Mouse (Mus musculus) CH12.LX (cell line): Measurements from ENCODE around the gene St3gal3. TPM values are rescaled to one million over a fixed set of nuclear protein-coding genes. Genes with fewer than 3 reads are reported as not detected.

Experiments
- DNase-seq: peaks from one replicate; pipeline ENCODE4 v3.0.0-alpha.2; 2013; ENCODE audit errors: extremely low read depth
- H3K27ac ChIP-seq: 2 replicates; pipeline ENCODE4 v1.5.1; 2012; ENCODE audit warnings: low read depth, mild to moderate bottlenecking, control low read depth, moderate library complexity; ENCODE audit not compliant: insufficient read depth
- H3K27me3 ChIP-seq: replicated peaks from 2 replicates; pipeline ENCODE3; 2012; ENCODE audit warnings: inconsistent platforms
- H3K36me3 ChIP-seq, 2 experiments: replicated peaks in 1 of 2; 2 replicates each; pipeline versions ENCODE3 to v1.6.1; 2012; ENCODE audit warnings: inconsistent platforms in 1 of 2, low read length in 1 of 2, mild to moderate bottlenecking in 1 of 2, mixed read lengths in 1 of 2, moderate library complexity in 1 of 2; ENCODE audit not compliant: control insufficient read depth in 1 of 2, insufficient read depth in 1 of 2
- H3K4me1 ChIP-seq, 2 experiments: 2 replicates each; pipeline ENCODE4 v1.6.1; 2012; ENCODE audit warnings: inconsistent platforms in 1 of 2, moderate library complexity in 1 of 2; ENCODE audit not compliant: insufficient read depth in 2 of 2, control insufficient read depth in 1 of 2
- H3K4me2 ChIP-seq: 2 replicates; pipeline ENCODE4 v1.6.1; 2012; ENCODE audit warnings: low read depth, mild to moderate bottlenecking, control low read depth; ENCODE audit not compliant: poor library complexity, insufficient read depth, severe bottlenecking
- H3K4me3 ChIP-seq, 3 experiments: fragments of 150-350 bp in 1 of 3; sonication (generic) in 1 of 3; replicated peaks in 1 of 3; 2 replicates each; pipeline versions ENCODE3 to v1.5.1; 2011 to 2012; ENCODE audit warnings: low read depth in 2 of 3, low read length in 2 of 3, mild to moderate bottlenecking in 2 of 3, moderate library complexity in 2 of 3, control low read depth in 1 of 3, improper control_type of control experiment in 1 of 3, inconsistent platforms in 1 of 3, mixed read lengths in 1 of 3; ENCODE audit not compliant: poor library complexity in 1 of 3
- H3K79me2 ChIP-seq: replicated peaks from 2 replicates; pipeline ENCODE4 v1.6.1; 2012; ENCODE audit warnings: mild to moderate bottlenecking, moderate library complexity; ENCODE audit not compliant: control insufficient read depth, poor library complexity, insufficient read depth, severe bottlenecking; ENCODE audit errors: extremely low read depth
- H3K9ac ChIP-seq: 2 replicates; pipeline ENCODE4 v1.6.1; 2012; ENCODE audit warnings: low read depth, mild to moderate bottlenecking, control low read depth, moderate library complexity; ENCODE audit not compliant: insufficient read depth
- H3K9me3 ChIP-seq: replicated peaks from 2 replicates; pipeline ENCODE3; 2012; ENCODE audit warnings: low read length, inconsistent platforms, mixed read lengths
- CHD1 ChIP-seq: IDR thresholded peaks from 2 replicates; pipeline ENCODE4 v1.6.1; 2012; ENCODE audit warnings: low read depth, low read length, improper control_type of control experiment, inconsistent platforms
- CTCF ChIP-seq, 2 experiments: IDR thresholded peaks in 1 of 2; conservative IDR thresholded peaks in 1 of 2; 2 replicates each; pipeline ENCODE4 v1.5.1; 2011 to 2012; ENCODE audit warnings: low read depth in 2 of 2, low read length in 2 of 2, improper control_type of control experiment in 1 of 2, inconsistent platforms in 1 of 2, mild to moderate bottlenecking in 1 of 2, moderate library complexity in 1 of 2
- IRF4 ChIP-seq: IDR thresholded peaks from 2 replicates; pipeline ENCODE4 v1.6.1; 2014; ENCODE audit warnings: low read depth, mild to moderate bottlenecking, inconsistent platforms, low read length, improper control_type of control experiment
- JUN ChIP-seq: IDR thresholded peaks from 2 replicates; pipeline ENCODE4 v1.6.1; 2011; ENCODE audit warnings: low read depth, mild to moderate bottlenecking, low read length, improper control_type of control experiment, moderate library complexity; ENCODE audit not compliant: insufficient read depth
- JUND ChIP-seq: conservative IDR thresholded peaks from 2 replicates; pipeline ENCODE4 v1.6.1; 2011; ENCODE audit warnings: low read depth, low read length, improper control_type of control experiment
- KAT2A ChIP-seq: IDR thresholded peaks from 2 replicates; pipeline ENCODE4 v1.6.1; 2012; ENCODE audit warnings: low read length, improper control_type of control experiment, inconsistent platforms; ENCODE audit not compliant: insufficient replicate concordance
- MAFK ChIP-seq: IDR thresholded peaks from 2 replicates; pipeline ENCODE4 v1.6.1; 2011; ENCODE audit warnings: low read length, improper control_type of control experiment; ENCODE audit not compliant: insufficient replicate concordance
- MAX ChIP-seq: IDR thresholded peaks from 2 replicates; pipeline ENCODE4 v1.6.1; 2011; ENCODE audit warnings: low read length, improper control_type of control experiment
- MXI1 ChIP-seq: IDR thresholded peaks from 2 replicates; pipeline ENCODE4 v1.6.1; 2011; ENCODE audit warnings: mild to moderate bottlenecking, low read depth, low read length, improper control_type of control experiment
- NELFE ChIP-seq: IDR thresholded peaks from 2 replicates; pipeline ENCODE4 v1.6.1; 2011; ENCODE audit warnings: low read depth, low read length, improper control_type of control experiment
- RAD21 ChIP-seq: IDR thresholded peaks from 2 replicates; pipeline ENCODE4 v1.6.1; 2011; ENCODE audit warnings: low read depth, mild to moderate bottlenecking, low read length, improper control_type of control experiment, moderate library complexity
- RCOR1 ChIP-seq: conservative IDR thresholded peaks from 2 replicates; pipeline ENCODE4 v1.6.1; 2012; ENCODE audit warnings: low read depth, mild to moderate bottlenecking, inconsistent platforms, low read length, improper control_type of control experiment
- TBP ChIP-seq: conservative IDR thresholded peaks from 2 replicates; pipeline ENCODE4 v1.6.1; 2011; ENCODE audit warnings: low read depth, low read length, improper control_type of control experiment
- TCF12 ChIP-seq: IDR thresholded peaks from 2 replicates; pipeline ENCODE4 v1.6.1; 2014; ENCODE audit warnings: low read depth, mild to moderate bottlenecking, inconsistent platforms, low read length, improper control_type of control experiment
- UBTF ChIP-seq: IDR thresholded peaks from 2 replicates; pipeline ENCODE4 v1.6.1; 2012; ENCODE audit warnings: low read depth, mild to moderate bottlenecking, inconsistent platforms, low read length, improper control_type of control experiment, moderate library complexity
- USF1 ChIP-seq: IDR thresholded peaks from 2 replicates; pipeline ENCODE4 v1.6.1; 2014; ENCODE audit warnings: low read depth, mild to moderate bottlenecking, inconsistent platforms, low read length, improper control_type of control experiment
- ZC3H11A ChIP-seq: IDR thresholded peaks from 2 replicates; pipeline ENCODE4 v1.6.1; 2012; ENCODE audit warnings: low read depth, mild to moderate bottlenecking, inconsistent platforms, low read length, improper control_type of control experiment
- ZMIZ1 ChIP-seq: IDR thresholded peaks from 2 replicates; pipeline ENCODE4 v1.6.1; 2012; ENCODE audit warnings: low read depth, mild to moderate bottlenecking, inconsistent platforms, low read length, improper control_type of control experiment
- ZNF384 ChIP-seq: IDR thresholded peaks from 2 replicates; pipeline ENCODE4 v1.6.1; 2012; ENCODE audit warnings: low read depth, low read length, improper control_type of control experiment, inconsistent platforms
- dilution Hi-C: fragments of 300-500 bp; cut with MboI; formaldehyde crosslinking; loops from 2 replicates; pipeline ENCODE4 v1.14.3; 2020; ENCODE audit warnings: low sequenced_read_pairs; ENCODE audit not compliant: extremely low pct_unique_long_range_greater_than_20kb, extremely low pct_ligation_motif_present
- in situ Hi-C: fragments of 300-500 bp; cut with MboI; formaldehyde crosslinking; loops from 3 replicates; pipeline ENCODE4 v1.14.3; 2019; ENCODE audit warnings: low sequenced_read_pairs, low pct_ligation_motif_present, low pct_unique_long_range_greater_than_20kb, mixed read lengths
- polyA plus RNA-seq: library from polyadenylated mRNA; unstranded; fragments of >175 nt; gene quantifications from 2 replicates; pipeline ENCODE4 v1.2.1, GENCODE M21; 2012; ENCODE audit warnings: low read depth; ENCODE audit not compliant: insufficient read length
- total RNA-seq, 2 experiments: library from RNA; depleted of rRNA; stranded (reverse); fragments of 300-350 nt in 1 of 2; fragments of >200 nt in 1 of 2; gene quantifications; 2 replicates each; pipeline ENCODE4 v1.2.3; 2012 to 2014

St3gal3 gene
- total and polyA plus RNA-seq, 3 experiments = 7.1 to 10.1 (median 8.2) TPM

DNA sequence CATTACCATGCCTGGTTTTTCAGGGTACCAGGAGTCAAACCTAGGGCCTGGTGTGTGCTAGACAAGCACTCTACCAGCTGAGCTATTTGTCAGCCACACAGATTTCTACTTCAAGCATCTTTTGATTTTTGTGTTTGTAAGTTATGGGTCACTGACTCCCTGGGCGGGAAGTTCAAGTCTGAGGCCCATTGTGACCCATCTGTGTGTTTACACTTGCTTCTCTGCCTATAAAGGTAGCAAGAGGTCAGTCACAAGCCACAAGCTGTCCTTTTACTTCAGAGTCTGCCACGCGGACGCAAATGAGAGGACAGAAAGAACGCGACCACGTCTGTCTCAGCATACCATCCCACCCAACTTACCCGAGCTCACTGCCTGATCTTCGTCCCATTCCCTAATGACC lies 59.4 kb downstream of the St3gal3 start:
- in situ Hi-C loops = loop anchor here (25.0 kb wide), 1 partner anchor 238 kb away; the partner anchor contains the start of gene Slc6a9
- Histone ChIP-seq H3K4me1 (peaks cover 0 to 7% of the 10 kb centered on the region in 2 experiments; a peak in 2 of 4 replicates), H3K27me3 (no peaks in the 10 kb centered on the region), H3K9ac (no peak overlapping the region), H3K4me2 (no peak overlapping the region), H3K27ac (no peak overlapping the region), H3K79me2 (no peaks in the 10 kb centered on the region), H3K9me3 (peaks cover 2% of the 10 kb centered on the region), H3K4me3 (no peak overlapping the region), H3K36me3 (peaks cover 0 to 17% of the 10 kb centered on the region in 2 experiments)
- TF ChIP-seq ZC3H11A (no peak), CTCF (conservative IDR thresholded peaks at IDR 0.05 in 1 of 2, IDR thresholded peaks at IDR 0.05 in 1 of 2; ENCODE audit: low read depth in 2 of 2, low read length in 2 of 2) (no peak), UBTF (no peak), IRF4 (no peak), JUN (no peak), TBP (no peak), MAX (no peak), KAT2A (no peak), ZMIZ1 (no peak), JUND (no peak), CHD1 (no peak), ZNF384 (no peak), NELFE (no peak), USF1 (no peak)
- DNase-seq = no peak
- dilution Hi-C loops = no loop called here

- Histone ChIP-seq H3K27ac (no peak overlapping the region), H3K36me3 (peaks cover 0 to 16% of the 10 kb centered on the region in 2 experiments), H3K4me3 (no peak overlapping the region), H3K79me2 (no peaks in the 10 kb centered on the region), H3K4me1 (peaks cover 0 to 10% of the 10 kb centered on the region in 2 experiments; a peak in 2 of 4 replicates), H3K9ac (no peak overlapping the region), H3K27me3 (no peaks in the 10 kb centered on the region), H3K4me2 (no peak overlapping the region), H3K9me3 (peaks cover 2% of the 10 kb centered on the region)
- dilution Hi-C loops (no loop called here), in situ Hi-C loops (no loop called here)
- DNase-seq = no peak
- TF ChIP-seq MAFK = no peak
- TF ChIP-seq UBTF = no peak
- no peak for TF ChIP-seq TCF12
- no peak for TF ChIP-seq RCOR1
- peak; percentile 22 to 33; a peak in 2 of 4 replicates for TF ChIP-seq CTCF (conservative IDR thresholded peaks at IDR 0.05 in 1 of 2, IDR thresholded peaks at IDR 0.05 in 1 of 2; ENCODE audit: low read depth in 2 of 2, low read length in 2 of 2)
- no peak for TF ChIP-seq MXI1
- no peak for TF ChIP-seq NELFE
- TF ChIP-seq RAD21 = peak; percentile 5; the same call in 1 of the 2 replicates
Observed at GRCm38 (mm10) chr4:118074236-118074635, 60.5 kb downstream of the St3gal3 start.
